Mouse (Mus musculus) T-helper 2 cell (primary cell): ENCODE data around the gene Hivep2.

Experiments
- in situ Hi-C: fragments of 300-600 bp; cut with MboI, MseI; formaldehyde crosslinking; loops from one replicate; pipeline ENCODE4 v1.15.1; 2025; ENCODE audit warnings: high pct_unique_total_duplicates

Hivep2 gene

DNA sequence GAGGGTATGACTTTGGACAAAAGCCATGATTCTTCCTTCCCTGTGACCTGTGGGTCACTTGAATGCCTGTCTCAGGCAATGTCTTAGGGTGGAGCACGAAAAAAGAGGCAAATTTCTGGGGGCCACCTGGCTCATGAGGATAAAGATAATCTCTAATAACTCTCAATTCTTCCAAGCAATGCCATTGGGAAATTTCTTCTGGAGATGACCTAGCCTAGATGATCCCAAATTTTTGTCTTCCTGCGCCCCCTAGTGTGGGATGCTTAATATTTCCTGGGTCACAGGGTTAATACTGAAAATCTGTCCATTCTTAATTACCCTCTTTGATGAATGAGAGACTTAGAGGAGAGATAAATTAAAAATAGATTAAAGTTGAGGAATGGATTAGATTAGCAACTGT lies 234.4 kb downstream of the Hivep2 start:
- in situ Hi-C loops: loop anchor here (25.0 kb wide), 1 partner anchor 238 kb away; the partner anchor contains the start of gene Hivep2
